ENCODE assay signal across 10 mouse cellular contexts in genomic region chr7:25675405-25675804, GRCm38 (mm10). TPM values are rescaled to one million over a fixed set of nuclear protein-coding genes. Genes with fewer than 3 reads are reported as not detected.
DNase-seq lines count a peak whose midpoint lies in the region; ATAC-seq and TF ChIP-seq lines count a peak whose summit lies in the region.
"Had no signal": no experiment of that assay in that cellular context is flagged by ENCODE, and none has a peak within 500 bp of the region (broad histone marks: within the 10 kb centered on the region; RNA-seq: fewer than 3 reads in every experiment).

No protein-coding gene starts in this region.

- no peaks in the 10 kb centered on the region for H3K36me3 ChIP-seq in lung, embryonic 14.5 days (ENCODE audit: insufficient read depth)
- H3K36me3 ChIP-seq in intestine, postnatal 0 days (ENCODE audit: control insufficient read depth, insufficient read depth), result no peaks in the 10 kb centered on the region; the same call in 1 of the 2 replicates
- H3K36me3 ChIP-seq in midbrain, postnatal 0 days (ENCODE audit: insufficient read depth, low read length), result no peaks in the 10 kb centered on the region; the same call in 1 of the 2 replicates

- WGBS in lung, embryonic 14.5 days, result 50% methylated on average over 6 of the region's 6 CpGs
- 45% methylated on average over 6 of the region's 6 CpGs for WGBS in intestine, postnatal 0 days
- 51% methylated on average over 6 of the region's 6 CpGs for WGBS in midbrain, postnatal 0 days

- peak overlapping the region; percentile 56 for H3K4me2 ChIP-seq in lung, embryonic 14.5 days
- no peak overlapping the region for H3K4me2 ChIP-seq in intestine, postnatal 0 days (replicated peaks; ENCODE audit: low read depth)
- peak overlapping the region; percentile 77 for H3K4me2 ChIP-seq in midbrain, postnatal 0 days (ENCODE audit: low read depth, low read length, poor library complexity, severe bottlenecking)

- H3K9ac ChIP-seq in lung, embryonic 14.5 days, result no peak overlapping the region
- no peak overlapping the region for H3K9ac ChIP-seq in intestine, postnatal 0 days (ENCODE audit: low read depth, low read length)
- peak overlapping the region; percentile 75 for H3K9ac ChIP-seq in midbrain, postnatal 0 days (replicated peaks; ENCODE audit: low read length, poor library complexity, severe bottlenecking)

- H3K27me3 ChIP-seq in lung, embryonic 14.5 days (ENCODE audit: insufficient read depth, low read length), result peaks cover 32% of the 10 kb centered on the region
- H3K27me3 ChIP-seq in intestine, postnatal 0 days (replicated peaks; ENCODE audit: control insufficient read depth, insufficient read depth, low read length), result peaks cover 19% of the 10 kb centered on the region
- H3K27me3 ChIP-seq in midbrain, postnatal 0 days (ENCODE audit: insufficient read depth, low read length), result 0 out of 2 replicates have a peak, but pooled peaks cover 5% of the 10 kb centered on the region

- no peak overlapping the region for H3K27ac ChIP-seq in lung, embryonic 14.5 days (ENCODE audit: low read depth)
- no peak overlapping the region for H3K27ac ChIP-seq in intestine, postnatal 0 days (ENCODE audit: low read depth, low read length)
- no peak overlapping the region for H3K27ac ChIP-seq in midbrain, postnatal 0 days (ENCODE audit: low read depth, low read length)

- TF ChIP-seq CTCF in lung, embryonic 14.5 days (IDR thresholded peaks at IDR 0.05; ENCODE audit: low read depth), result no peak
- TF ChIP-seq CTCF in intestine, postnatal 0 days (IDR thresholded peaks at IDR 0.05; ENCODE audit: low read depth), result no peak
- TF ChIP-seq CTCF in midbrain, postnatal 0 days (IDR thresholded peaks at IDR 0.05), result no peak

- H3K9me3 ChIP-seq in lung, embryonic 14.5 days (ENCODE audit: low read depth, low read length), result no peaks in the 10 kb centered on the region
- no peaks in the 10 kb centered on the region for H3K9me3 ChIP-seq in intestine, postnatal 0 days (ENCODE audit: control insufficient read depth)
- H3K9me3 ChIP-seq in midbrain, postnatal 0 days (ENCODE audit: low read length), result no peaks in the 10 kb centered on the region

- H3K4me1 ChIP-seq in lung, embryonic 14.5 days (ENCODE audit: insufficient read depth), result 0 out of 2 replicates have a peak, but pooled peaks cover 4% of the 10 kb centered on the region
- 0 out of 2 replicates have a peak, but pooled peaks cover 6% of the 10 kb centered on the region for H3K4me1 ChIP-seq in intestine, postnatal 0 days (replicated peaks; ENCODE audit: control insufficient read depth, insufficient read depth, low read length)
- no peaks in the 10 kb centered on the region for H3K4me1 ChIP-seq in midbrain, postnatal 0 days (ENCODE audit: insufficient read depth, low read length)

- H3K4me3 ChIP-seq in lung, embryonic 14.5 days (ENCODE audit: low read depth, low read length), result peak overlapping the region; percentile 29; the same call in 1 of the 2 replicates
- H3K4me3 ChIP-seq in intestine, postnatal 0 days (ENCODE audit: low read depth, low read length), result peak overlapping the region; percentile 34
- peak overlapping the region; percentile 57 for H3K4me3 ChIP-seq in midbrain, postnatal 0 days (ENCODE audit: low read depth, low read length)

- no peak for ATAC-seq in lung, embryonic 14.5 days (ENCODE audit: insufficient read depth)
- ATAC-seq in intestine, postnatal 0 days, result no peak
- peak; percentile 8; the same call in 1 of the 2 replicates for ATAC-seq in midbrain, postnatal 0 days (ENCODE audit: low FRiP score)

- DNase-seq in cerebellum, adult 9-11 months, result peak; percentile 58
- DNase-seq in cerebellum, adult 11 months, result no peak
- no peak for DNase-seq in lung, embryonic 14.5 days
- no peak for DNase-seq in lung, postnatal 25 days (ENCODE audit: low spot score)
- no peak for DNase-seq in midbrain, postnatal 0 days (ENCODE audit: low spot score)
- DNase-seq in thymus, postnatal 36 days, result no peak
- no peak for DNase-seq in left cerebral cortex, adult 11 months (ENCODE audit: low spot score)
- DNase-seq: right cerebral cortex, adult 18-20 months had no signal

RNA-seq across cellular contexts. Expression of gene Tmem91, which starts 0.4 kb away (rescaled TPM):
- 1.6 and 2.8 TPM in 2 replicates for polyA plus RNA-seq in lung, embryonic 14.5 days (2014; fragmentation: Nextera tagmentation; extraction: Ambion mirVana)
- 0.61 and 1.3 TPM in 2 replicates for polyA plus RNA-seq in intestine, postnatal 0 days (2015; fragmentation: Nextera tagmentation; extraction: Ambion mirVana)
- total RNA-seq in midbrain, postnatal 0 days (2014; rRNA removed), result 60.8 and 94.4 TPM in 2 replicates
- polyA plus RNA-seq in midbrain, postnatal 0 days (2015; fragmentation: Nextera tagmentation; extraction: Ambion mirVana), result 186 and 200 TPM in 2 replicates
- total RNA-seq: hematopoietic stem cell, adult 5-6 weeks had no signal

RNA-seq across cellular contexts. Expression of gene B9d2, which starts 5.2 kb away (rescaled TPM):
- 25.1 and 27.6 TPM in 2 replicates for polyA plus RNA-seq in lung, embryonic 14.5 days (2014; fragmentation: Nextera tagmentation; extraction: Ambion mirVana)
- polyA plus RNA-seq in intestine, postnatal 0 days (2015; fragmentation: Nextera tagmentation; extraction: Ambion mirVana), result 12.4 and 12.6 TPM in 2 replicates
- 22.8 and 32.1 TPM in 2 replicates for total RNA-seq in midbrain, postnatal 0 days (2014; rRNA removed)
- 58.2 and 67.2 TPM in 2 replicates for polyA plus RNA-seq in midbrain, postnatal 0 days (2015; fragmentation: Nextera tagmentation; extraction: Ambion mirVana)

RNA-seq across cellular contexts. Expression of gene Tgfb1, which starts 11.4 kb away (rescaled TPM):
- polyA plus RNA-seq in lung, embryonic 14.5 days (2014; fragmentation: Nextera tagmentation; extraction: Ambion mirVana), result 4.0 and 4.1 TPM in 2 replicates
- 1.7 and 2.2 TPM in 2 replicates for polyA plus RNA-seq in intestine, postnatal 0 days (2015; fragmentation: Nextera tagmentation; extraction: Ambion mirVana)
- 2.2 and 2.5 TPM in 2 replicates for total RNA-seq in midbrain, postnatal 0 days (2014; rRNA removed)
- 0.53 and 0.88 TPM in 2 replicates for polyA plus RNA-seq in midbrain, postnatal 0 days (2015; fragmentation: Nextera tagmentation; extraction: Ambion mirVana)

RNA-seq across cellular contexts. Expression of gene Exosc5, which starts 16.4 kb away (rescaled TPM):
- 72.3 and 79.7 TPM in 2 replicates for polyA plus RNA-seq in lung, embryonic 14.5 days (2014; fragmentation: Nextera tagmentation; extraction: Ambion mirVana)
- 50.4 and 52.7 TPM in 2 replicates for polyA plus RNA-seq in intestine, postnatal 0 days (2015; fragmentation: Nextera tagmentation; extraction: Ambion mirVana)
- 19.7 and 29.4 TPM in 2 replicates for total RNA-seq in midbrain, postnatal 0 days (2014; rRNA removed)
- polyA plus RNA-seq in midbrain, postnatal 0 days (2015; fragmentation: Nextera tagmentation; extraction: Ambion mirVana), result 27.3 and 29.5 TPM in 2 replicates

RNA-seq across cellular contexts. Expression of gene Bckdha, which starts 16.6 kb away (rescaled TPM):
- polyA plus RNA-seq in lung, embryonic 14.5 days (2014; fragmentation: Nextera tagmentation; extraction: Ambion mirVana), result 40.2 and 42.1 TPM in 2 replicates
- polyA plus RNA-seq in intestine, postnatal 0 days (2015; fragmentation: Nextera tagmentation; extraction: Ambion mirVana), result 39.8 and 44.3 TPM in 2 replicates
- 64.9 and 78.2 TPM in 2 replicates for total RNA-seq in midbrain, postnatal 0 days (2014; rRNA removed)
- 40.7 and 50.9 TPM in 2 replicates for polyA plus RNA-seq in midbrain, postnatal 0 days (2015; fragmentation: Nextera tagmentation; extraction: Ambion mirVana)

Comparison
In these comparisons a context has a peak if more than half of its experiments do, and no peak if none do; other contexts are left out.
1. RNA of gene Tmem91, which starts 0.4 kb away (polyA plus RNA-seq): 186 to 200 TPM in midbrain, postnatal 0 days; 1.6 to 2.8 TPM in lung, embryonic 14.5 days and 0.61 to 1.3 TPM in intestine, postnatal 0 days; every median in the first group is over 10 times any median in the second.
2. Peak in every context shown above with its lines, with median percentiles within 50 percentile points of each other: H3K4me3 ChIP-seq.